Mouse (Mus musculus): ENCODE results near the gene Acadm. TPM values are rescaled to one million over a fixed set of nuclear protein-coding genes. Genes with fewer than 3 reads are reported as not detected.

Acadm gene
- total RNA-seq (2012; rRNA removed) (78.5 and 111 TPM in 2 replicates), total RNA-seq (2014; rRNA removed) (224 and 249 TPM in 2 replicates), polyA plus RNA-seq (2012; ENCODE audit: insufficient read length, low read depth) (199 and 240 TPM in 2 replicates)

DNA sequence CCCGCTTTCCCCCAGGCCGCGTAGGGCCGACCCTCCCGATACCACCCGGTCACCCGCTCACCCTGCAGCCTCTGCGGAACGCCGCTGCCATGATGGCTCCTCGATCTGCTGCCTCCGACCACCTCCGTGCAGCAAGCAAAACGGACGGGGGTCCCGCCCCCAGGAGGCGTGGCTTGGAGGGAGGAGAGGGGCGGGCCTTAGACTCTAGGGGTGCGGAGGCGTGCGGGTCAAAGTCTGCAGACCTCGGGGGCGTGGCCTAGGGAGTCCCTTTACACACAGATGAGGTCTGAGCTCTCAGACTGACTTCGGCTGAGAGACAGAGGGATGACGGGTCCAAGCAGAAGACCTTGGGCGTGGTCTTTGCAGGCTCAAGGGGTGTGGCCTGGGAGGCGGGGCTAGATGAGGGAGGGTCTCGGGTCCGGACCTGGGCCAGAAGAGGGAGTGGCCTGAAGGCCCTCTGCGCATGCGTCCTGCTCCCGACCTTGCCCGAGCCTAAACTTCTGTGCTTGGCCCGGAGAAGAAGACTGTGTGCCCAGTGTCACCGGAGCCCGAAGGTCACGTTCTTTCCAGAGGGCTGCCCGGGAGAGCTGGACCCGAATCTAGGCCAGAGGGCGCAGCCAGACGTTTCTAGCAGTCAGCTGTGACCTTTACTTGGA lies at the start of gene Acadm:
TSS of gene Acadm (minus strand) at position 298 of the 656 bp plus-strand sequence.
- peaks cover 13% of the 10 kb centered on the region for H3K79me2 ChIP-seq (replicated peaks; ENCODE audit: control insufficient read depth, extremely low read depth, insufficient read depth, poor library complexity, severe bottlenecking)
- peak within 1 kb of the TSS; percentile 14; the same call in 1 of the 2 replicates for H3K27ac ChIP-seq (ENCODE audit: insufficient read depth, low read depth)

GRCm38 (mm10) chr3:153984428-153985340 lies 40.3 kb upstream of the Acadm start:
- TF ChIP-seq ZC3H11A (IDR thresholded peaks at IDR 0.05; ENCODE audit: low read depth, low read length), result peak; percentile 34; the same call in 1 of the 2 replicates
- peak; percentile 92 to 95 for TF ChIP-seq CTCF (conservative IDR thresholded peaks at IDR 0.05 in 1 of 2, IDR thresholded peaks at IDR 0.05 in 1 of 2; ENCODE audit: low read depth in 2 of 2, low read length in 2 of 2)
- 0 out of 2 replicates have a peak, but pooled peaks have one; percentile 21 for TF ChIP-seq NRF1 (IDR thresholded peaks at IDR 0.05; ENCODE audit: low read depth, low read length)
- TF ChIP-seq POLR2A (IDR thresholded peaks at IDR 0.05; ENCODE audit: low read depth, low read length), result no peak
- no peak for TF ChIP-seq MEF2A (IDR thresholded peaks at IDR 0.05; ENCODE audit: borderline replicate concordance, low read depth, low read length)
- peak; percentile 39 for TF ChIP-seq TCF12 (IDR thresholded peaks at IDR 0.05; ENCODE audit: low read depth, low read length)
- TF ChIP-seq IRF4 (IDR thresholded peaks at IDR 0.05; ENCODE audit: low read depth, low read length), result peak; percentile 53; the same call in 1 of the 2 replicates
- TF ChIP-seq ELF1 (IDR thresholded peaks at IDR 0.05; ENCODE audit: low read depth, low read length), result peak; percentile 57
- TF ChIP-seq EP300 (IDR thresholded peaks at IDR 0.05; ENCODE audit: low read length), result peak; percentile 36; the same call in 1 of the 2 replicates
- peak; percentile 95 for TF ChIP-seq SMC3 (IDR thresholded peaks at IDR 0.05; ENCODE audit: low read depth, low read length)
- peak; percentile 92 for TF ChIP-seq RAD21 (IDR thresholded peaks at IDR 0.05; ENCODE audit: low read depth, low read length)
- no peak for TF ChIP-seq CHD2 (IDR thresholded peaks at IDR 0.05; ENCODE audit: low read length)
- no peak for TF ChIP-seq MAZ (IDR thresholded peaks at IDR 0.05; ENCODE audit: low read depth, low read length)
- peak; percentile 37; the same call in 1 of the 2 replicates for TF ChIP-seq SIN3A (IDR thresholded peaks at IDR 0.05; ENCODE audit: low read length)
- no peak for TF ChIP-seq JUND (conservative IDR thresholded peaks at IDR 0.05; ENCODE audit: low read depth, low read length)
- H3K27ac ChIP-seq (ENCODE audit: insufficient read depth, low read depth), result no peak overlapping the region
- H3K9ac ChIP-seq (ENCODE audit: insufficient read depth, low read depth), result no peak overlapping the region
- no peaks in the 10 kb centered on the region for H3K27me3 ChIP-seq (replicated peaks)
- peak overlapping the region; percentile 59 for H3K4me2 ChIP-seq (ENCODE audit: insufficient read depth, low read depth, poor library complexity, severe bottlenecking)
- dilution Hi-C loops (cut with MboI; ENCODE audit: extremely low pct_ligation_motif_present, extremely low pct_unique_long_range_greater_than_20kb, low sequenced_read_pairs), result no loop called here
- in situ Hi-C loops (cut with MboI; ENCODE audit: low pct_ligation_motif_present, low pct_unique_long_range_greater_than_20kb, low sequenced_read_pairs), result no loop called here
- peaks cover 0 to 17% of the 10 kb centered on the region in 2 experiments; a peak in 2 of 4 replicates for H3K4me1 ChIP-seq (ENCODE audit: control insufficient read depth in 1 of 2, insufficient read depth in 2 of 2)
- no peaks in the 10 kb centered on the region for H3K79me2 ChIP-seq (replicated peaks; ENCODE audit: control insufficient read depth, extremely low read depth, insufficient read depth, poor library complexity, severe bottlenecking)
- DNase-seq (ENCODE audit: extremely low read depth), result peak; percentile 92
- H3K36me3 ChIP-seq (replicated peaks in 1 of 2; ENCODE audit: control insufficient read depth in 1 of 2, insufficient read depth in 1 of 2, low read length in 1 of 2), result no peaks in the 10 kb centered on the region
- H3K4me3 ChIP-seq (replicated peaks in 1 of 3; ENCODE audit: low read depth in 2 of 3, low read length in 2 of 3, poor library complexity in 1 of 3), result no peak overlapping the region
- no peaks in the 10 kb centered on the region for H3K9me3 ChIP-seq (replicated peaks; ENCODE audit: low read length)

More for the DNA sequence above, at the start of gene Acadm:
- H3K4me1 ChIP-seq (ENCODE audit: control insufficient read depth in 1 of 2, insufficient read depth in 2 of 2), result peaks cover 2 to 41% of the 10 kb centered on the region in 2 experiments; a peak in 2 of 4 replicates
- H3K9ac ChIP-seq (ENCODE audit: insufficient read depth, low read depth), result peak within 1 kb of the TSS; percentile 86
- DNase-seq (ENCODE audit: extremely low read depth), result peak; percentile 100
- H3K4me2 ChIP-seq (ENCODE audit: insufficient read depth, low read depth, poor library complexity, severe bottlenecking), result peak within 1 kb of the TSS; percentile 85
- no peak; the same call in 1 of the 2 replicates for TF ChIP-seq HCFC1 (IDR thresholded peaks at IDR 0.05; ENCODE audit: low read depth, low read length)
- TF ChIP-seq MAZ (IDR thresholded peaks at IDR 0.05; ENCODE audit: low read depth, low read length), result 0 out of 2 replicates have a peak, but pooled peaks have one; percentile 18
- peak; percentile 90 for TF ChIP-seq BHLHE40 (IDR thresholded peaks at IDR 0.05; ENCODE audit: low read depth, low read length)
- peak; percentile 88 for TF ChIP-seq NELFE (IDR thresholded peaks at IDR 0.05; ENCODE audit: low read depth, low read length)
- TF ChIP-seq UBTF (IDR thresholded peaks at IDR 0.05; ENCODE audit: low read depth, low read length), result peak; percentile 64; the same call in 1 of the 2 replicates
- TF ChIP-seq SMC3 (IDR thresholded peaks at IDR 0.05; ENCODE audit: low read depth, low read length), result no peak; the same call in 1 of the 2 replicates
- no peak for TF ChIP-seq MAX (IDR thresholded peaks at IDR 0.05; ENCODE audit: low read length)
- TF ChIP-seq GABPA (IDR thresholded peaks at IDR 0.05; ENCODE audit: insufficient replicate concordance, low read depth, low read length), result no peak
- TF ChIP-seq PAX5 (IDR thresholded peaks at IDR 0.05; ENCODE audit: low read length), result no peak
- TF ChIP-seq CHD1 (IDR thresholded peaks at IDR 0.05; ENCODE audit: low read depth, low read length), result no peak
- TF ChIP-seq JUN (IDR thresholded peaks at IDR 0.05; ENCODE audit: insufficient read depth, low read depth, low read length), result no peak
- TF ChIP-seq TCF12 (IDR thresholded peaks at IDR 0.05; ENCODE audit: low read depth, low read length), result peak; percentile 86
- TF ChIP-seq NRF1 (IDR thresholded peaks at IDR 0.05; ENCODE audit: low read depth, low read length), result peak; percentile 99
- TF ChIP-seq ZC3H11A (IDR thresholded peaks at IDR 0.05; ENCODE audit: low read depth, low read length), result no peak
- no peak for TF ChIP-seq KAT2A (IDR thresholded peaks at IDR 0.05; ENCODE audit: insufficient replicate concordance, low read length)
- 0 out of 2 replicates have a peak, but pooled peaks have one; percentile 39 for TF ChIP-seq TBP (conservative IDR thresholded peaks at IDR 0.05; ENCODE audit: low read depth, low read length)
- no peak for TF ChIP-seq RCOR1 (conservative IDR thresholded peaks at IDR 0.05; ENCODE audit: low read depth, low read length)
- TF ChIP-seq CHD2 (IDR thresholded peaks at IDR 0.05; ENCODE audit: low read length), result no peak
- peak; percentile 97 for TF ChIP-seq POLR2A (IDR thresholded peaks at IDR 0.05; ENCODE audit: low read depth, low read length)
- peak; percentile 94 for TF ChIP-seq POLR2AphosphoS2 (IDR thresholded peaks at IDR 0.05; ENCODE audit: low read depth, low read length)
- TF ChIP-seq USF1 (IDR thresholded peaks at IDR 0.05; ENCODE audit: low read depth, low read length), result no peak
- no peak; the same call in 1 of the 2 replicates for TF ChIP-seq IRF4 (IDR thresholded peaks at IDR 0.05; ENCODE audit: low read depth, low read length)
- TF ChIP-seq ZKSCAN1 (IDR thresholded peaks at IDR 0.05; ENCODE audit: borderline replicate concordance, low read depth, low read length), result no peak
- 0 out of 2 replicates have a peak, but pooled peaks have one; percentile 23 for TF ChIP-seq MYC (IDR thresholded peaks at IDR 0.05; ENCODE audit: low read depth, low read length)
- TF ChIP-seq USF2 (conservative IDR thresholded peaks at IDR 0.05; ENCODE audit: low read depth, low read length), result no peak
- peak within 1 kb of the TSS; percentile 69 to 92 (median 75) for H3K4me3 ChIP-seq (replicated peaks in 1 of 3; ENCODE audit: low read depth in 2 of 3, low read length in 2 of 3, poor library complexity in 1 of 3)
- in situ Hi-C loops (cut with MboI; ENCODE audit: low pct_ligation_motif_present, low pct_unique_long_range_greater_than_20kb, low sequenced_read_pairs) (no loop called here), dilution Hi-C loops (cut with MboI; ENCODE audit: extremely low pct_ligation_motif_present, extremely low pct_unique_long_range_greater_than_20kb, low sequenced_read_pairs) (no loop called here)
- H3K27me3 ChIP-seq (replicated peaks), result peaks cover 1% of the 10 kb centered on the region
- peaks cover 10 to 26% of the 10 kb centered on the region in 2 experiments for H3K36me3 ChIP-seq (replicated peaks in 1 of 2; ENCODE audit: control insufficient read depth in 1 of 2, insufficient read depth in 1 of 2, low read length in 1 of 2)
- H3K9me3 ChIP-seq (replicated peaks; ENCODE audit: low read length), result no peaks in the 10 kb centered on the region
